Mouse (Mus musculus) midbrain, embryonic 13.5 days (tissue): Measurements from ENCODE around the gene Jmy. TPM values are rescaled to one million over a fixed set of nuclear protein-coding genes. Genes with fewer than 3 reads are reported as not detected.

ENCODE experiments used
- ATAC-seq: fragments of 200-750 bp; cut with Nextera tagmentation; 2 replicates; pipeline ENCODE4 v1.8.0; 2017; ENCODE audit warnings: mild to moderate bottlenecking, moderate TSS enrichment, moderate library complexity
- H3K27ac ChIP-seq: fragments of 300-500 bp; sonication (generic); 2 replicates; pipeline ENCODE4 v1.5.1; 2015; ENCODE audit warnings: inconsistent platforms, mild to moderate bottlenecking, moderate library complexity
- H3K27me3 ChIP-seq: fragments of 300-500 bp; sonication (generic); 2 replicates; pipeline ENCODE4 v1.6.1; 2015; ENCODE audit warnings: mild to moderate bottlenecking, inconsistent platforms
- H3K36me3 ChIP-seq: fragments of 300-500 bp; sonication (generic); 2 replicates; pipeline ENCODE4 v1.6.1; 2015; ENCODE audit warnings: mild to moderate bottlenecking, inconsistent platforms
- H3K4me1 ChIP-seq: fragments of 300-500 bp; sonication (generic); replicated peaks from 2 replicates; pipeline ENCODE4 v1.6.1; 2015; ENCODE audit warnings: inconsistent platforms
- H3K4me2 ChIP-seq: fragments of 300-500 bp; sonication (generic); replicated peaks from 2 replicates; pipeline ENCODE4 v1.6.1; 2015; ENCODE audit warnings: moderate library complexity, mild to moderate bottlenecking, inconsistent platforms
- H3K4me3 ChIP-seq: fragments of 300-500 bp; sonication (generic); replicated peaks from 2 replicates; pipeline ENCODE4 v1.5.1; 2015; ENCODE audit warnings: mild to moderate bottlenecking, inconsistent platforms
- H3K9ac ChIP-seq: fragments of 300-500 bp; sonication (generic); replicated peaks from 2 replicates; pipeline ENCODE4 v1.6.1; 2015; ENCODE audit warnings: mild to moderate bottlenecking, inconsistent platforms
- H3K9me3 ChIP-seq: fragments of 300-500 bp; sonication (generic); 2 replicates; pipeline ENCODE4 v1.6.1; 2016; ENCODE audit warnings: mild to moderate bottlenecking, inconsistent platforms
- WGBS: fragments of 180-500 bp; shearing (Covaris S2); methylation state at CpG from one replicate; pipeline ENCODE4 v1.1.7; 2015; 5-methylcytosine and 5-hydroxymethylcytosine counted together
- polyA plus RNA-seq: library from polyadenylated mRNA; unstranded; fragments of >200 nt; fragmentation: Nextera tagmentation; extraction: Ambion mirVana; gene quantifications from 2 replicates; pipeline ENCODE4 v1.2.1, GENCODE M21; 2015

The Jmy gene
- polyA plus RNA-seq, 1 experiment from 2014 or later: 7.6 TPM

- ATAC-seq: no peak
Observed at GRCm38 (mm10) chr13:93388594-93389241, 110.9 kb downstream of the Jmy start.

GRCm38 (mm10) chr13:93387440-93387839 lies 112.2 kb downstream of the Jmy start:
- Histone ChIP-seq H3K9ac (no peak overlapping the region), H3K4me1 (no peaks in the 10 kb centered on the region), H3K27me3 (no peaks in the 10 kb centered on the region), H3K27ac (no peak overlapping the region), H3K9me3 (no peaks in the 10 kb centered on the region), H3K4me2 (no peak overlapping the region), H3K36me3 (peaks cover 6% of the 10 kb centered on the region; the same call in 1 of the 2 replicates), H3K4me3 (no peak overlapping the region)
- 81% methylated on average over 5 of the region's 5 CpGs for WGBS
- no peak for ATAC-seq

More at GRCm38 (mm10) chr13:93388594-93389241, 110.9 kb downstream of the Jmy start:
- Histone ChIP-seq H3K9me3 (no peaks in the 10 kb centered on the region), H3K4me3 (no peak overlapping the region), H3K36me3 (peaks cover 11% of the 10 kb centered on the region), H3K4me2 (no peak overlapping the region), H3K9ac (no peak overlapping the region), H3K4me1 (no peaks in the 10 kb centered on the region), H3K27me3 (no peaks in the 10 kb centered on the region), H3K27ac (no peak overlapping the region)
- 71% methylated on average over 7 of the region's 7 CpGs for WGBS

- H3K4me2 ChIP-seq: no peak overlapping the region
- 94% methylated on average over 1 of the region's 1 CpGs for WGBS
- H3K27ac ChIP-seq: no peak overlapping the region
- no peaks in the 10 kb centered on the region for H3K36me3 ChIP-seq
- H3K9ac ChIP-seq: no peak overlapping the region
- H3K4me3 ChIP-seq: no peak overlapping the region
- no peaks in the 10 kb centered on the region for H3K4me1 ChIP-seq
- ATAC-seq: no peak
- H3K27me3 ChIP-seq: no peaks in the 10 kb centered on the region
- no peaks in the 10 kb centered on the region for H3K9me3 ChIP-seq
Observed at GRCm38 (mm10) chr13:93385147-93385546, 114.5 kb downstream of the Jmy start.

- Histone ChIP-seq H3K27me3 (no peaks in the 10 kb centered on the region), H3K4me2 (no peak overlapping the region), H3K4me1 (no peaks in the 10 kb centered on the region), H3K36me3 (no peaks in the 10 kb centered on the region), H3K9ac (no peak overlapping the region), H3K4me3 (no peak overlapping the region), H3K9me3 (no peaks in the 10 kb centered on the region), H3K27ac (no peak overlapping the region)
- WGBS: 89% methylated on average over 1 of the region's 1 CpGs
- ATAC-seq: no peak
Observed at GRCm38 (mm10) chr13:93384481-93384880, 115.1 kb downstream of the Jmy start.

GRCm38 (mm10) chr13:93383620-93384019 lies 116.0 kb downstream of the Jmy start:
- H3K4me2 ChIP-seq: no peak overlapping the region
- H3K36me3 ChIP-seq: no peaks in the 10 kb centered on the region
- H3K4me1 ChIP-seq: no peaks in the 10 kb centered on the region
- H3K9ac ChIP-seq: no peak overlapping the region
- no peak for ATAC-seq
- H3K27ac ChIP-seq: no peak overlapping the region
- H3K9me3 ChIP-seq: no peaks in the 10 kb centered on the region
- H3K27me3 ChIP-seq: no peaks in the 10 kb centered on the region
- H3K4me3 ChIP-seq: no peak overlapping the region
- WGBS: 98% methylated on average over 2 of the region's 2 CpGs

GRCm38 (mm10) chr13:93383092-93383491 lies 116.5 kb downstream of the Jmy start:
- ATAC-seq: no peak
- WGBS: 90% methylated on average over 5 of the region's 5 CpGs
- H3K4me1 ChIP-seq: no peaks in the 10 kb centered on the region
- no peak overlapping the region for H3K27ac ChIP-seq
- H3K9ac ChIP-seq: no peak overlapping the region
- no peak overlapping the region for H3K4me3 ChIP-seq
- no peaks in the 10 kb centered on the region for H3K9me3 ChIP-seq
- H3K4me2 ChIP-seq: no peak overlapping the region
- H3K27me3 ChIP-seq: no peaks in the 10 kb centered on the region
- H3K36me3 ChIP-seq: no peaks in the 10 kb centered on the region

- Histone ChIP-seq H3K36me3 (no peaks in the 10 kb centered on the region), H3K9me3 (no peaks in the 10 kb centered on the region), H3K27ac (no peak overlapping the region), H3K9ac (no peak overlapping the region), H3K4me3 (no peak overlapping the region), H3K27me3 (no peaks in the 10 kb centered on the region), H3K4me2 (no peak overlapping the region), H3K4me1 (no peaks in the 10 kb centered on the region)
- WGBS: 90% methylated on average over 1 of the region's 1 CpGs
- no peak for ATAC-seq
Observed at GRCm38 (mm10) chr13:93381301-93381700, 118.3 kb downstream of the Jmy start.

- H3K4me2 ChIP-seq: no peak overlapping the region
- 94% methylated on average over 8 of the region's 8 CpGs for WGBS
- H3K4me1 ChIP-seq: no peaks in the 10 kb centered on the region
- H3K36me3 ChIP-seq: no peaks in the 10 kb centered on the region
- no peaks in the 10 kb centered on the region for H3K9me3 ChIP-seq
- no peak for ATAC-seq
- H3K27ac ChIP-seq: no peak overlapping the region
- no peak overlapping the region for H3K9ac ChIP-seq
- no peaks in the 10 kb centered on the region for H3K27me3 ChIP-seq
- H3K4me3 ChIP-seq: no peak overlapping the region
Observed at GRCm38 (mm10) chr13:93380399-93381063, 119.1 kb downstream of the Jmy start.

Other genes with a start within 250 kb of the Jmy start
- gene Homer1, start 200.2 kb downstream of the Jmy start, polyA plus RNA-seq: 9.6 and 10.0 TPM in 2 replicates
- gene Bhmt, start 138.2 kb upstream of the Jmy start, polyA plus RNA-seq: 0.13 and 0.20 TPM in 2 replicates
- gene Bhmt2, start 174.5 kb upstream of the Jmy start, polyA plus RNA-seq: 0.11 TPM in 1 of 2 replicates, not detected in the other
- gene Dmgdh, start 174.6 kb upstream of the Jmy start, polyA plus RNA-seq: 0.09 and 0.11 TPM in 2 replicates